Mouse (Mus musculus) kidney, embryonic 14.5 days (tissue): Measurements from ENCODE around the gene Gm17535. TPM values are rescaled to one million over a fixed set of nuclear protein-coding genes. Genes with fewer than 3 reads are reported as not detected.
"Not testable (repeated sequence)": the region's sequence is repeated elsewhere in the genome, so short reads cannot be mapped to it uniquely, and the experiment has no call there.

Experiments
- ATAC-seq: fragments of 200-750 bp; cut with Nextera tagmentation; 2 replicates; pipeline ENCODE4 v1.8.0; 2017; ENCODE audit warnings: moderate number of reproducible peaks, mild to moderate bottlenecking, moderate TSS enrichment, moderate library complexity; ENCODE audit not compliant: low FRiP score, low TSS enrichment
- H3K27ac ChIP-seq: fragments of 300-500 bp; sonication (generic); 2 replicates; pipeline ENCODE4 v1.5.1; 2014; ENCODE audit warnings: low read depth, mild to moderate bottlenecking, low read length, moderate library complexity, mixed read lengths
- H3K27me3 ChIP-seq: fragments of 300-500 bp; sonication (generic); 2 replicates; pipeline ENCODE4 v1.6.1; 2014; ENCODE audit warnings: mild to moderate bottlenecking, low read length; ENCODE audit not compliant: control insufficient read depth, insufficient read depth
- H3K36me3 ChIP-seq: fragments of 300-500 bp; sonication (generic); 2 replicates; pipeline ENCODE4 v1.6.1; 2014; ENCODE audit warnings: low read length, mixed read lengths; ENCODE audit not compliant: control insufficient read depth, insufficient read depth
- H3K4me1 ChIP-seq: fragments of 300-500 bp; sonication (generic); 2 replicates; pipeline ENCODE4 v1.6.1; 2014; ENCODE audit warnings: low read length, mixed read lengths; ENCODE audit not compliant: control insufficient read depth, insufficient read depth
- H3K4me2 ChIP-seq: fragments of 300-500 bp; sonication (generic); replicated peaks from 2 replicates; pipeline ENCODE4 v1.6.1; 2014; ENCODE audit warnings: low read depth, mild to moderate bottlenecking, low read length
- H3K4me3 ChIP-seq: fragments of 300-500 bp; sonication (generic); 2 replicates; pipeline ENCODE4 v1.5.1; 2014; ENCODE audit warnings: mild to moderate bottlenecking, low read length
- H3K9ac ChIP-seq: fragments of 300-500 bp; sonication (generic); 2 replicates; pipeline ENCODE4 v1.6.1; 2014; ENCODE audit warnings: low read depth, mild to moderate bottlenecking, low read length, moderate library complexity
- H3K9me3 ChIP-seq: fragments of 300-500 bp; sonication (generic); 2 replicates; pipeline ENCODE4 v1.6.1; 2016; ENCODE audit warnings: low read length; ENCODE audit not compliant: control insufficient read depth
- WGBS: fragments of 180-500 bp; shearing (Covaris S2); extraction: QIAGEN DNeasy Blood & Tissue Kit; methylation state at CpG from one replicate; pipeline ENCODE4 v1.1.7; 2014; 5-methylcytosine and 5-hydroxymethylcytosine counted together
- polyA plus RNA-seq: library from polyadenylated mRNA; unstranded; fragments of >200 nt; fragmentation: Nextera tagmentation; extraction: Ambion mirVana; gene quantifications from 2 replicates; pipeline ENCODE4 v1.2.1, GENCODE M21; 2014

The Gm17535 gene
- polyA plus RNA-seq, 1 experiment from 2014 or later, result not detected

DNA sequence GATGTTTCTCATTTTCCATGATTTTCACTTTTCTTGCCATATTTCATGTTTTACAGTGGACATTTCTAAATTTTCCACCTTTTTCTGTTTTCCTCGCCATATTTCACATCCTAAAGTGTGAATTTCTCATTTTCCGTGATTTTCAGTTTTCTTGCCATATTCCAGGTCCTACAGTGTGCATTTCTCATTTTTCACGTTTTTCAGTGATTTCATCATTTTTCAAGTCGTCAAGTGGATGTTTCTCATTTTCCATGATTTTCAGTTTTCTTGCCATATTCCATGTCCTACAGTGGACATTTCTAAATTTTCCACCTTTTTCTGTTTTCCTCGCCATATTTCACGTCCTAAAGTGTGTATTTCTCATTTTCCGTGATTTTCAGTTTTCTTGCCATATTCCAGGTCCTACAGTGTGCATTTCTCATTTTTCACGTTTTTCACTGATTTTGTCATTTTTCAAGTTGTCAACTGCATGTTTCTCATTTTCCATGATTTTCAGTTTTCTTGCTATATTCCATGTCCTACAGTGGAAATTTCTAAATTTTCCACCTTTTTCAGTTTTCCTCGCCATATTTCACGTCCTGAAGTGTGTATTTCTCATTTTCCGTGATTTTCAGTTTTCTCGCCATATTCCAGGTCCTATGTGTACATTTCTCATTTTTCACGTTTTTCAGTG is 11.0 kb upstream of the Gm17535 start, which contains the start of gene Gm10718:
Gene Gm10718, plus strand, starts transcription at position 236 of the 673 bp plus-strand sequence.
- H3K4me1 ChIP-seq, H3K4me2 ChIP-seq, H3K27ac ChIP-seq, H3K4me3 ChIP-seq, H3K36me3 ChIP-seq, ATAC-seq, H3K27me3 ChIP-seq, H3K9ac ChIP-seq, H3K9me3 ChIP-seq: not testable (repeated sequence)
- WGBS, result 72% methylated on average over 9 of the region's 13 CpGs

GRCm38 (mm10) chr9:3023985-3024648 is 10.3 kb upstream of the Gm17535 start:
- H3K4me1 ChIP-seq, H3K27me3 ChIP-seq, ATAC-seq, H3K9ac ChIP-seq, H3K9me3 ChIP-seq, H3K27ac ChIP-seq, H3K36me3 ChIP-seq, H3K4me3 ChIP-seq, H3K4me2 ChIP-seq: not testable (repeated sequence)
- 71% methylated on average over 15 of the region's 16 CpGs for WGBS

- not testable (repeated sequence) for H3K36me3 ChIP-seq, ATAC-seq, H3K4me3 ChIP-seq, H3K4me1 ChIP-seq, H3K9me3 ChIP-seq, H3K9ac ChIP-seq, H3K27me3 ChIP-seq, H3K27ac ChIP-seq, H3K4me2 ChIP-seq
- WGBS, result 78% methylated on average over 12 of the region's 12 CpGs
Measured at GRCm38 (mm10) chr9:3024912-3025467, 9.4 kb upstream of the Gm17535 start, which contains the start of gene Gm10717. TSS of gene Gm10717 (plus strand) at chr9:3025417.

DNA sequence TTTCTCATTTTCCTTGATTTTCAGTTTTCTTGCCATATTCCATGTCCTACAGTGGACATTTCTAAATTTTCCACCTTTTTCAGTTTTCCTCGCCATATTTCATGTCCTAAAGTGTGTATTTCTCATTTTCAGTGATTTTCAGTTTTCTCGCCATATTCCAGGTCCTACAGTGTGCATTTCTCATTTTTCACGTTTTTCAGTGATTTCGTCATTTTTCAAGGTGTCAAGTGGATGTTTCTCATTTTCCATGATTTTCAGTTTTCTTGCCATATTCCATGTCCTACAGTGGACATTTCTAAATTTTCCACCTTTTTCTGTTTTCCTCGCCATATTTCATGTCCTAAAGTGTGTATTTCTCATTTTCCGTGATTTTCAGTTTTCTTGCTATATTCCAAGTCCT is 8.7 kb upstream of the Gm17535 start:
- H3K4me1 ChIP-seq, H3K4me3 ChIP-seq, H3K27ac ChIP-seq, H3K27me3 ChIP-seq, H3K36me3 ChIP-seq, H3K4me2 ChIP-seq, H3K9ac ChIP-seq, ATAC-seq, H3K9me3 ChIP-seq: not testable (repeated sequence)
- 61% methylated on average over 4 of the region's 6 CpGs for WGBS

DNA sequence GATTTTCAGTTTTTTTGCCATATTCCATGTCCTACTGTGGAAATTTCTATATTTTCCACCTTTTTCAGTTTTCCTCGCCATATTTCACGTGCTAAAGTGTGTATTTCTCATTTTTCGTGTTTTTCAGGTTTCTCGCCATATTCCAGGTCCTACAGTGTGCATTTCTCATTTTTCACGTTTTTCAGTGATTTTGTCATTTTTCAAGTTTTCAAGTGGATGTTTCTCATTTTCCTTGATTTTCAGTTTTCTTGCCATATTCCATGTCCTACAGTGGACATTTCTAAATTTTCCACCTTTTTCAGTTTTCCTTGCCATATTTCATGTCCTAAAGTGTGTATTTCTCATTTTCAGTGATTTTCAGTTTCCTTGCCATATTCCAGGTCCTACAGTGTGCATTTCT is 8.3 kb upstream of the Gm17535 start:
- H3K27ac ChIP-seq, H3K9me3 ChIP-seq, H3K27me3 ChIP-seq, H3K4me1 ChIP-seq, H3K9ac ChIP-seq, ATAC-seq, H3K36me3 ChIP-seq, H3K4me3 ChIP-seq, H3K4me2 ChIP-seq: not testable (repeated sequence)
- 75% methylated on average over 5 of the region's 5 CpGs for WGBS

DNA sequence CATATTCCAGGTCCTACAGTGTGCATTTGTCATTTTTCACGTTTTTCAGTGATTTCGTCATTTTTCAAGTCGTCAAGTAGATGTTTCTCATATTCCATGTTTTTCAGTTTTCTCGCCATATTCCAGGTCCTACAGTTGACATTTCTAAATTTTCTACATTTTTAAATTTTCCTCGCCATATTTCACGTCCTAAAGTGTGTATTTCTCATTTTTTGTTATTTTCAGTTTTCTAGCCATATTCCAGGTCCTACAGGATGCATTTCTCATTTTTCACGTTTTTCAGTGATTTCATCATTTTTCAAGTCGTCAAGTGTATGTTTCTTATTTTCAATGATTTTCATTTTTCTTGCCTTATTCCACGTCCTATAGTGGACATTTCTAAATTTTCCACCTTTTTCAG is 7.7 kb upstream of the Gm17535 start:
- H3K9me3 ChIP-seq, H3K36me3 ChIP-seq, H3K27ac ChIP-seq, H3K27me3 ChIP-seq, H3K4me2 ChIP-seq, H3K4me1 ChIP-seq, ATAC-seq, H3K9ac ChIP-seq, H3K4me3 ChIP-seq: not testable (repeated sequence)
- WGBS, result 70% methylated on average over 9 of the region's 9 CpGs

- H3K9me3 ChIP-seq, H3K27ac ChIP-seq, H3K4me2 ChIP-seq, ATAC-seq, H3K27me3 ChIP-seq, H3K4me3 ChIP-seq, H3K4me1 ChIP-seq, H3K36me3 ChIP-seq, H3K9ac ChIP-seq: not testable (repeated sequence)
- WGBS, result 73% methylated on average over 9 of the region's 9 CpGs
Measured at GRCm38 (mm10) chr9:3027200-3027599, 7.2 kb upstream of the Gm17535 start.

DNA sequence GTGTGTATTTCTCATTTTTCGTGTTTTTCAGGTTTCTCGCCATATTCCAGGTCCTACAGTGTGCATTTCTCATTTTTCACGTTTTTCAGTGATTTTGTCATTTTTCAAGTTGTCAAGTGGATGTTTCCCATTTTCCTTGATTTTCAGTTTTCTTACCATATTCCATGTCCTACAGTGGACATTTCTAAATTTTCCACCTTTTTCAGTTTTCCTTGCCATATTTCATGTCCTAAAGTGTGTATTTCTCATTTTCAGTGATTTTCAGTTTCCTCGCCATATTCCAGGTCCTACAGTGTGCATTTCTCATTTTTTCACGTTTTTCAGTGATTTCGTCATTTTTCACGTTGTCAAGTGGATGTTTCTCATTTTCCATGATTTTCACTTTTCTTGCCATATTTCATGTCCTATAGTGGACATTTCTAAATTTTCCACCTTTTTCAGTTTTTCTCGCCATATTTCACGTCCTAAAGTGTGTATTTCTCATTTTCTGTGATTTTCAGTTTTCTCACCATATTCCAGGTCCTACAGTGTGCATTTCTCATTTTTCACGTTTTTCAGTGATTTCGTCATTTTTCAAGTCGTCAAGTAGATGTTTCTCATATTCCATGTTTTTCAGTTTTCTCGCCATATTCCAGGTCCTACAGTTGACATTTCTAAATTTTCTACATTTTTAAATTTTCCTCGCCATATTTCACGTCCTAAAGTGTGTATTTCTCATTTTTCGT is 5.0 kb upstream of the Gm17535 start:
- ATAC-seq, H3K27ac ChIP-seq, H3K4me2 ChIP-seq, H3K4me3 ChIP-seq, H3K9ac ChIP-seq, H3K9me3 ChIP-seq, H3K27me3 ChIP-seq, H3K4me1 ChIP-seq, H3K36me3 ChIP-seq: not testable (repeated sequence)
- WGBS, result 67% methylated on average over 12 of the region's 16 CpGs
